In the genomic region with DNA sequence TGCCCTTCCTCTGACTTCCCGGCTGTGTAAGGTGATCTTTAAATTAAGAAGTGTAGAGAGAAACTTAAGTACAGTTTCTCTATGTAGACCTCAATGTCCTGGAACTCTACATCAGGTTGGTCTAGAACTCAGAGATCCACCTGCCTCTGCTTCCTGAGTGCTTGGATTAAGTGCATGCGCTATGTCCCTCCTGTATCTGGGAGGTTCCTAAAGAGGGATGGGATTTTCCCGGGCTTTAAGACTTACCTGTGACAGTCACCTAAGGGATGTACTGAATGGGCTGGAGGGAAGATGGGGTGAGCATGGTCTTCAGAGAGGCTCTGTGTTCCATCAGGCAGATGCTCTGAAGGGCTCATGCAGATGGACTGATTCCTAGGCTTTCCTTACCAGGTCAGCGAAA, we compare ENCODE assay signal across 1 mouse cellular context.
TF ChIP-seq lines count a peak whose summit lies in the region.

No protein-coding gene starts in this region.

TF ChIP-seq in MEL, 35 proteins besides CTCF, POLR2A, EP300 and RAD21:
- TF ChIP-seq ELF1 (IDR thresholded peaks at IDR 0.05; ENCODE audit: low read depth, low read length) (no peak), CHD2 (IDR thresholded peaks at IDR 0.05; ENCODE audit: low read length) (no peak), BHLHE40 (IDR thresholded peaks at IDR 0.05; ENCODE audit: borderline replicate concordance, low read depth, low read length) (no peak), E2F4 (IDR thresholded peaks at IDR 0.05; ENCODE audit: borderline replicate concordance, low read depth, low read length) (no peak), ZC3H11A (IDR thresholded peaks at IDR 0.05; ENCODE audit: low read depth, low read length) (no peak), MEF2A (IDR thresholded peaks at IDR 0.05; ENCODE audit: extremely low read depth, insufficient replicate concordance, low read depth, low read length, poor library complexity, severe bottlenecking) (no peak), POLR2AphosphoS2 (IDR thresholded peaks at IDR 0.05; ENCODE audit: low read length) (no peak), USF1 (IDR thresholded peaks at IDR 0.05; ENCODE audit: low read depth, low read length) (no peak), NELFE (IDR thresholded peaks at IDR 0.05; ENCODE audit: low read depth, low read length) (no peak), MAFK (IDR thresholded peaks at IDR 0.05; ENCODE audit: borderline replicate concordance, low read depth, low read length) (no peak), MXI1 (IDR thresholded peaks at IDR 0.05; ENCODE audit: low read depth, low read length) (no peak)
